Comparison of ENCODE assay signal across 10 mouse cellular contexts in genomic region chr9:45371337-45371707, GRCm38 (mm10). TPM values are rescaled to one million over a fixed set of nuclear protein-coding genes. Genes with fewer than 3 reads are reported as not detected.
DNase-seq lines count a peak whose midpoint lies in the region; ATAC-seq lines count a peak whose summit lies in the region.
"Had no signal": no experiment of that assay in that cellular context is flagged by ENCODE, and none has a peak within 500 bp of the region (broad histone marks: within the 10 kb centered on the region; RNA-seq: fewer than 3 reads in every experiment).

No protein-coding gene starts in this region.

- peak overlapping the region; percentile 85 for H3K4me2 ChIP-seq in heart, embryonic 13.5 days
- H3K4me2 ChIP-seq in midbrain, embryonic 13.5 days (replicated peaks): peak overlapping the region; percentile 79

- H3K36me3 ChIP-seq in heart, embryonic 13.5 days: no peaks in the 10 kb centered on the region; the same call in 1 of the 2 replicates
- H3K36me3 ChIP-seq in midbrain, embryonic 13.5 days: peaks cover 7% of the 10 kb centered on the region

- WGBS in heart, embryonic 13.5 days: 55% methylated on average over 2 of the region's 2 CpGs
- 0% methylated on average over 2 of the region's 2 CpGs for WGBS in midbrain, embryonic 13.5 days

- H3K9me3 ChIP-seq in heart, embryonic 13.5 days: no peaks in the 10 kb centered on the region
- no peaks in the 10 kb centered on the region; the same call in 1 of the 2 replicates for H3K9me3 ChIP-seq in midbrain, embryonic 13.5 days

- H3K4me1 ChIP-seq in heart, embryonic 13.5 days: peaks cover 26% of the 10 kb centered on the region
- peaks cover 50% of the 10 kb centered on the region for H3K4me1 ChIP-seq in midbrain, embryonic 13.5 days (replicated peaks)

- peak overlapping the region; percentile 68 for H3K4me3 ChIP-seq in heart, embryonic 13.5 days
- H3K4me3 ChIP-seq in midbrain, embryonic 13.5 days (replicated peaks): peak overlapping the region; percentile 80

- H3K9ac ChIP-seq in heart, embryonic 13.5 days: peak overlapping the region; percentile 82; the same call in 1 of the 2 replicates
- peak overlapping the region; percentile 82 for H3K9ac ChIP-seq in midbrain, embryonic 13.5 days (replicated peaks)

- peaks cover 25% of the 10 kb centered on the region for H3K27me3 ChIP-seq in heart, embryonic 13.5 days (replicated peaks)
- H3K27me3 ChIP-seq in midbrain, embryonic 13.5 days: peaks cover 8% of the 10 kb centered on the region; the same call in 1 of the 2 replicates

- ATAC-seq in heart, embryonic 13.5 days (ENCODE audit: extremely low read depth, insufficient number of reproducible peaks, low FRiP score, low TSS enrichment): no peak
- peak; percentile 66 for ATAC-seq in midbrain, embryonic 13.5 days
- ATAC-seq in granulocyte monocyte progenitor cell, adult 5-6 weeks (replicated peaks; ENCODE audit: poor library complexity, severe bottlenecking): no peak

- DNase-seq in heart, adult 9 months (ENCODE audit: low spot score in 2 of 2): no peak
- peak; percentile 56 for DNase-seq in brain, adult 2 months (ENCODE audit: low read depth, low spot score)
- peak; percentile 58 for DNase-seq in forelimb bud, embryonic 11.5 days (ENCODE audit: low read depth, low spot score)
- no peak for DNase-seq in thymus, postnatal 25 days
- DNase-seq in adipocyte (ENCODE audit: low spot score): no peak
- DNase-seq: layer of hippocampus, adult 9-11 months had no signal

- no peak overlapping the region for H3K27ac ChIP-seq in heart, embryonic 13.5 days (replicated peaks)
- H3K27ac ChIP-seq in midbrain, embryonic 13.5 days: peak overlapping the region; percentile 86

RNA-seq across cellular contexts. Expression of gene Fxyd6, which starts 1.3 kb away (rescaled TPM):
- polyA plus RNA-seq in heart, embryonic 13.5 days (2015; fragmentation: Nextera tagmentation; extraction: Ambion mirVana): 40.3 and 42.0 TPM in 2 replicates
- 364 and 384 TPM in 2 replicates for polyA plus RNA-seq in midbrain, embryonic 13.5 days (2015; fragmentation: Nextera tagmentation; extraction: Ambion mirVana)
- total RNA-seq in granulocyte monocyte progenitor cell, adult 5-6 weeks (2014; fragmentation: Nextera tagmentation): not detected in 2 replicates
- not detected in 2 replicates for total RNA-seq in granulocyte monocyte progenitor cell, adult 5-6 weeks (2017)

RNA-seq across cellular contexts. Expression of gene Fxyd2, which starts 28.1 kb away (rescaled TPM):
- 1.1 and 1.2 TPM in 2 replicates for polyA plus RNA-seq in heart, embryonic 13.5 days (2015; fragmentation: Nextera tagmentation; extraction: Ambion mirVana)
- 3.6 and 5.5 TPM in 2 replicates for polyA plus RNA-seq in midbrain, embryonic 13.5 days (2015; fragmentation: Nextera tagmentation; extraction: Ambion mirVana)
- not detected in 2 replicates for total RNA-seq in granulocyte monocyte progenitor cell, adult 5-6 weeks (2014; fragmentation: Nextera tagmentation)
- 1.6 and 2.5 TPM in 2 replicates for total RNA-seq in granulocyte monocyte progenitor cell, adult 5-6 weeks (2017)
- total RNA-seq: CH12.LX had no signal

RNA-seq across cellular contexts. Expression of gene Tmprss13, which starts 52.4 kb away (rescaled TPM):
- polyA plus RNA-seq in heart, embryonic 13.5 days (2015; fragmentation: Nextera tagmentation; extraction: Ambion mirVana): 0.14 TPM in 1 of 2 replicates, not detected in the other
- not detected in 2 replicates for polyA plus RNA-seq in midbrain, embryonic 13.5 days (2015; fragmentation: Nextera tagmentation; extraction: Ambion mirVana)
- not detected in 2 replicates for total RNA-seq in granulocyte monocyte progenitor cell, adult 5-6 weeks (2014; fragmentation: Nextera tagmentation)
- total RNA-seq in granulocyte monocyte progenitor cell, adult 5-6 weeks (2017): not detected in 2 replicates
- total RNA-seq: CH12.LX had no signal

RNA-seq across cellular contexts. Expression of gene Dscaml1, which starts 55.1 kb away (rescaled TPM):
- polyA plus RNA-seq in heart, embryonic 13.5 days (2015; fragmentation: Nextera tagmentation; extraction: Ambion mirVana): 0.07 and 0.22 TPM in 2 replicates
- 8.4 and 9.5 TPM in 2 replicates for polyA plus RNA-seq in midbrain, embryonic 13.5 days (2015; fragmentation: Nextera tagmentation; extraction: Ambion mirVana)
- not detected in 2 replicates for total RNA-seq in granulocyte monocyte progenitor cell, adult 5-6 weeks (2014; fragmentation: Nextera tagmentation)
- not detected in 2 replicates for total RNA-seq in granulocyte monocyte progenitor cell, adult 5-6 weeks (2017)
- total RNA-seq: CH12.LX had no signal

Comparison
In these comparisons a context has a peak if more than half of its experiments do, and no peak if none do; other contexts are left out.
1. DNase-seq: peak in brain, adult 2 months (single experiment) and forelimb bud, embryonic 11.5 days (single experiment); none in heart, adult 9 months (0 of 2), thymus, postnatal 25 days (single experiment) and adipocyte (single experiment).